In the genomic region with DNA sequence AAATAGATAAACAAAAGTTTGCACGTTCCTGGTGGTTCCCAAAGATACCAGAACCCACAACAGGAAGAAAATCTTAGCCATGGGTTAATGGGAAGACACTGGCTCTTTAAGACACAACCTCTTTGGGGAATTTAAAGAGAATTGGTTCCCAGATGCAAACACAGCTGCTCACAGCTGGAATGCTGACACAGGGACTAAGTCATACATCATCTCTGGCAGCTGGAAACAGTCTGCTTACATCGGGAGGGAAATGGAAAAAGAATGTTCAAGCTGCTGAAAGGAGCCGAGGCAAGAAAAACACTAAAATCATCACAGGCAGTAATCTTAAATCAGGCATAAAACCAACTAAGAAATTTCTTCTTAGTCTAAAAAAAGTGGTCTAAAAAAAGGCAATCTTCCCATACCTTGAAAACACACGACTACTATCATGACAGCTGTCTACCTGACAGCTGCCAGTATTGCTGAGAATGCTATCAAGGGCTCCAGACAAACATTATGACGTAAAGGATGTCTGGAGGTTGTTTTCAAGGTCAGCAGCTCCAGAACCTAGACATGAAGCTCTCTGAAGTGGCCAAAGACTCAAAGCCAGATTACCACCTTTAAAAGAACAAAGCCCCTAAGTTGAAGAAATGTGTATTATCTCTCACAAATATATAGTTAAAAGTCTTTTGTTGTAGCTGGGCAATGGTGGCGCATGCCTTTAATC, we compare ENCODE assay signal across 10 mouse cellular contexts. TPM values are rescaled to one million over a fixed set of nuclear protein-coding genes. Genes with fewer than 3 reads are reported as not detected.
DNase-seq lines count a peak whose midpoint lies in the region; ATAC-seq lines count a peak whose summit lies in the region.
"Had no signal": no experiment of that assay in that cellular context is flagged by ENCODE, and none has a peak within 500 bp of the region (broad histone marks: within the 10 kb centered on the region; RNA-seq: fewer than 3 reads in every experiment).

No protein-coding gene starts in this region.

- no peaks in the 10 kb centered on the region for H3K4me1 ChIP-seq in forebrain, embryonic 14.5 days (ENCODE audit: control insufficient read depth, insufficient read depth, low read length)
- no peaks in the 10 kb centered on the region for H3K4me1 ChIP-seq in forebrain, embryonic 11.5 days (replicated peaks; ENCODE audit: control insufficient read depth, insufficient read depth, low read length)
- peaks cover 14% of the 10 kb centered on the region for H3K4me1 ChIP-seq in heart, embryonic 10.5 days
- H3K4me1 ChIP-seq in midbrain, embryonic 14.5 days (ENCODE audit: control insufficient read depth, insufficient read depth, low read length) = no peaks in the 10 kb centered on the region
- H3K4me1 ChIP-seq: liver, embryonic 15.5 days had no signal

- no peak overlapping the region for H3K9ac ChIP-seq in forebrain, embryonic 14.5 days (ENCODE audit: low read length)
- no peak overlapping the region for H3K9ac ChIP-seq in forebrain, embryonic 11.5 days (ENCODE audit: low read length)
- H3K9ac ChIP-seq in midbrain, embryonic 14.5 days (replicated peaks; ENCODE audit: low read length) = no peak overlapping the region
- H3K9ac ChIP-seq: liver, embryonic 15.5 days had no signal

- H3K27ac ChIP-seq in forebrain, embryonic 14.5 days (ENCODE audit: low read depth, low read length) = no peak overlapping the region
- no peak overlapping the region for H3K27ac ChIP-seq in forebrain, embryonic 11.5 days (ENCODE audit: low read depth, low read length)
- H3K27ac ChIP-seq in heart, embryonic 10.5 days = peak overlapping the region; percentile 57
- no peak overlapping the region for H3K27ac ChIP-seq in midbrain, embryonic 14.5 days (replicated peaks; ENCODE audit: low read depth, low read length)
- H3K27ac ChIP-seq: liver, embryonic 15.5 days had no signal

- 85% methylated on average over 6 of the region's 6 CpGs for WGBS in forebrain, embryonic 14.5 days
- WGBS in forebrain, embryonic 11.5 days = 82% methylated on average over 6 of the region's 6 CpGs
- whole genome bisulfite sequencing in heart, embryonic 10.5 days = 38% methylated on average over 6 of the region's 6 CpGs
- WGBS in midbrain, embryonic 14.5 days = 74% methylated on average over 6 of the region's 6 CpGs

- H3K9me3 ChIP-seq in forebrain, embryonic 14.5 days (replicated peaks; ENCODE audit: control insufficient read depth, low read length) = no peaks in the 10 kb centered on the region
- no peaks in the 10 kb centered on the region for H3K9me3 ChIP-seq in forebrain, embryonic 11.5 days (ENCODE audit: control insufficient read depth, low read length)
- H3K9me3 ChIP-seq in heart, embryonic 10.5 days = no peaks in the 10 kb centered on the region
- H3K9me3 ChIP-seq in midbrain, embryonic 14.5 days (ENCODE audit: control insufficient read depth, low read length) = no peaks in the 10 kb centered on the region
- H3K9me3 ChIP-seq: liver, embryonic 15.5 days had no signal

- no peak overlapping the region for H3K4me3 ChIP-seq in forebrain, embryonic 14.5 days (ENCODE audit: low read depth, low read length)
- H3K4me3 ChIP-seq in forebrain, embryonic 11.5 days (ENCODE audit: low read depth, low read length) = no peak overlapping the region
- no peak overlapping the region for H3K4me3 ChIP-seq in heart, embryonic 10.5 days
- H3K4me3 ChIP-seq in midbrain, embryonic 14.5 days (replicated peaks; ENCODE audit: low read depth, low read length) = no peak overlapping the region
- H3K4me3 ChIP-seq: liver, embryonic 15.5 days had no signal

- ATAC-seq in forebrain, embryonic 14.5 days = no peak
- no peak for ATAC-seq in forebrain, embryonic 11.5 days (replicated peaks; ENCODE audit: low FRiP score)
- no peak for ATAC-seq in activated CD4-positive, CD25-positive, alpha-beta regulatory T cell, adult 4 months
- ATAC-seq in midbrain, embryonic 14.5 days (ENCODE audit: low FRiP score, low TSS enrichment) = no peak
- ATAC-seq: forebrain, embryonic 16.5 days had no signal

- H3K27me3 ChIP-seq in forebrain, embryonic 14.5 days (replicated peaks; ENCODE audit: control insufficient read depth, insufficient read depth, low read length) = no peaks in the 10 kb centered on the region
- no peaks in the 10 kb centered on the region for H3K27me3 ChIP-seq in forebrain, embryonic 11.5 days (ENCODE audit: control insufficient read depth, insufficient read depth, low read length)
- no peaks in the 10 kb centered on the region for H3K27me3 ChIP-seq in heart, embryonic 10.5 days (ENCODE audit: insufficient read depth, poor library complexity, severe bottlenecking)
- H3K27me3 ChIP-seq in midbrain, embryonic 14.5 days (ENCODE audit: control insufficient read depth, insufficient read depth, low read length) = no peaks in the 10 kb centered on the region
- H3K27me3 ChIP-seq: liver, embryonic 15.5 days had no signal

- no peak overlapping the region for H3K4me2 ChIP-seq in forebrain, embryonic 14.5 days (ENCODE audit: low read length)
- no peak overlapping the region for H3K4me2 ChIP-seq in forebrain, embryonic 11.5 days (ENCODE audit: low read depth, low read length, severe bottlenecking)
- H3K4me2 ChIP-seq in midbrain, embryonic 14.5 days (ENCODE audit: low read length) = no peak overlapping the region
- H3K4me2 ChIP-seq: liver, embryonic 15.5 days had no signal

- DNase-seq in forebrain, embryonic 14.5 days (ENCODE audit: low spot score) = peak; percentile 48
- DNase-seq in forebrain, embryonic 11.5 days (ENCODE audit: low spot score) = no peak
- no peak for DNase-seq in heart, embryonic 10.5 days (ENCODE audit: low spot score)
- DNase-seq in kidney, adult 18-20 months = peak; percentile 36
- DNase-seq in lung, postnatal 4 days = peak; percentile 65 to 67
- DNase-seq in spleen, adult 18-20 months = no peak
- DNase-seq in midbrain, embryonic 14.5 days = no peak

- H3K36me3 ChIP-seq in forebrain, embryonic 14.5 days (ENCODE audit: control insufficient read depth, insufficient read depth, low read length) = peaks cover 89% of the 10 kb centered on the region
- H3K36me3 ChIP-seq in forebrain, embryonic 11.5 days (ENCODE audit: control insufficient read depth, insufficient read depth, low read length) = peaks cover 13% of the 10 kb centered on the region; the same call in 1 of the 2 replicates
- H3K36me3 ChIP-seq in heart, embryonic 10.5 days = peaks cover 83% of the 10 kb centered on the region
- peaks cover 84% of the 10 kb centered on the region for H3K36me3 ChIP-seq in midbrain, embryonic 14.5 days (ENCODE audit: control insufficient read depth, insufficient read depth, low read length)

RNA-seq across cellular contexts. Expression of a gene that starts 35.3 kb away (rescaled TPM):
- polyA plus RNA-seq in forebrain, embryonic 14.5 days (2014; fragmentation: Nextera tagmentation; extraction: Ambion mirVana) = 25.3 and 26.5 TPM in 2 replicates
- 20.5 and 23.3 TPM in 2 replicates for polyA plus RNA-seq in forebrain, embryonic 11.5 days (2014; fragmentation: Nextera tagmentation; extraction: Ambion mirVana)
- polyA plus RNA-seq in heart, embryonic 10.5 days (2016; fragmentation: Nextera tagmentation; extraction: Ambion mirVana) = 16.2 and 19.5 TPM in 2 replicates
- 1 to 10 TPM; 4.0 to 5.8 TPM for polyA plus RNA-seq in activated CD4-positive, CD25-positive, alpha-beta regulatory T cell, adult 4 months (2017; shearing (Covaris generic))
- polyA plus RNA-seq in midbrain, embryonic 14.5 days (2014; fragmentation: Nextera tagmentation; extraction: Ambion mirVana) = 22.7 and 25.0 TPM in 2 replicates

RNA-seq across cellular contexts. Expression of a gene that starts 37.4 kb away (rescaled TPM):
- 154 and 164 TPM in 2 replicates for polyA plus RNA-seq in forebrain, embryonic 14.5 days (2014; fragmentation: Nextera tagmentation; extraction: Ambion mirVana)
- 214 and 221 TPM in 2 replicates for polyA plus RNA-seq in forebrain, embryonic 11.5 days (2014; fragmentation: Nextera tagmentation; extraction: Ambion mirVana)
- 152 and 154 TPM in 2 replicates for polyA plus RNA-seq in heart, embryonic 10.5 days (2016; fragmentation: Nextera tagmentation; extraction: Ambion mirVana)
- 10 to 100 TPM; 30.9 to 34.2 TPM for polyA plus RNA-seq in activated CD4-positive, CD25-positive, alpha-beta regulatory T cell, adult 4 months (2017; shearing (Covaris generic))
- polyA plus RNA-seq in midbrain, embryonic 14.5 days (2014; fragmentation: Nextera tagmentation; extraction: Ambion mirVana) = 159 and 177 TPM in 2 replicates

RNA-seq across cellular contexts. Expression of a gene that starts 38.0 kb away (rescaled TPM):
- 790 and 857 TPM in 2 replicates for polyA plus RNA-seq in forebrain, embryonic 14.5 days (2014; fragmentation: Nextera tagmentation; extraction: Ambion mirVana)
- polyA plus RNA-seq in forebrain, embryonic 11.5 days (2014; fragmentation: Nextera tagmentation; extraction: Ambion mirVana) = 1,395 and 1,473 TPM in 2 replicates
- polyA plus RNA-seq in heart, embryonic 10.5 days (2016; fragmentation: Nextera tagmentation; extraction: Ambion mirVana) = 682 and 901 TPM in 2 replicates
- 100 to 1,000 TPM; 335 to 345 TPM for polyA plus RNA-seq in activated CD4-positive, CD25-positive, alpha-beta regulatory T cell, adult 4 months (2017; shearing (Covaris generic))
- 764 and 768 TPM in 2 replicates for polyA plus RNA-seq in midbrain, embryonic 14.5 days (2014; fragmentation: Nextera tagmentation; extraction: Ambion mirVana)

RNA-seq across cellular contexts. Expression of a gene that starts 56.0 kb away (rescaled TPM):
- 0.42 and 1.1 TPM in 2 replicates for polyA plus RNA-seq in forebrain, embryonic 14.5 days (2014; fragmentation: Nextera tagmentation; extraction: Ambion mirVana)
- 6.6 and 7.6 TPM in 2 replicates for polyA plus RNA-seq in forebrain, embryonic 11.5 days (2014; fragmentation: Nextera tagmentation; extraction: Ambion mirVana)
- 15.2 and 19.4 TPM in 2 replicates for polyA plus RNA-seq in heart, embryonic 10.5 days (2016; fragmentation: Nextera tagmentation; extraction: Ambion mirVana)
- polyA plus RNA-seq in activated CD4-positive, CD25-positive, alpha-beta regulatory T cell, adult 4 months (2017; shearing (Covaris generic)) = 1 to 10 TPM; 1.2 TPM
- 0.49 and 0.62 TPM in 2 replicates for polyA plus RNA-seq in midbrain, embryonic 14.5 days (2014; fragmentation: Nextera tagmentation; extraction: Ambion mirVana)

Comparison
In these comparisons a context has a peak if more than half of its experiments do, and no peak if none do; other contexts are left out.
1. DNase-seq: peak in forebrain, embryonic 14.5 days (single experiment), kidney, adult 18-20 months (single experiment) and lung, postnatal 4 days (2 of 2); none in forebrain, embryonic 11.5 days (single experiment), heart, embryonic 10.5 days (single experiment), spleen, adult 18-20 months (0 of 2) and midbrain, embryonic 14.5 days (single experiment).